Mouse (Mus musculus): ENCODE results near the gene Cdk2ap1. TPM values are rescaled to one million over a fixed set of nuclear protein-coding genes. Genes with fewer than 3 reads are reported as not detected.

Cdk2ap1 gene
- polyA plus RNA-seq, 1 experiment = 321 TPM

DNA sequence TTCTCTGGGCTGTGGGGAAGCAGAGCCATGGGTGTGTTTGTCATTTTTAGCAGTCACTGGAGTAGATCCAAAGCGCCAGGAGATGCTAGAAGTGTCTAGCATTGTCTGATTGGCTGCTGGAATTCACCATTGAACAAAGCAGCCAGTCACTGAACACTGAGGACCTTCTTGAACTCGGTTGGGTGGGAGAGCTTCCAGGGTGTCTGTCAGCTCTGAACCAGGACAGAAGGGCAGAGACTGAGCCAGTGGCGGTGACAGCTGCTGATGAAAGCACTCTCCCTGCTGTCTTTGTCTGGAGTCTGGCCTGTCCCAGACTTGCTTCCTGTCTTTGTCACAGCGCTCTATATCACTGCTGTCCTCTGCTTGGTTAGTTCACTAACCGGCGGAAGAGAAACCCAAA is 28.5 kb downstream of the Cdk2ap1 start:
- TF ChIP-seq MYOD1 (IDR thresholded peaks at IDR 0.05; ENCODE audit: control insufficient read depth, insufficient read length, low read depth) (no peak), USF1 (IDR thresholded peaks at IDR 0.05; ENCODE audit: low read depth) (no peak), CTCF (IDR thresholded peaks at IDR 0.05; ENCODE audit: control insufficient read depth, insufficient read depth, insufficient read length) (no peak), MAX (IDR thresholded peaks at IDR 0.05) (no peak), FOSL1 (IDR thresholded peaks at IDR 0.05; ENCODE audit: insufficient read depth, low read length, poor library complexity, severe bottlenecking) (no peak), MYOG (IDR thresholded peaks at IDR 0.05; ENCODE audit: control insufficient read depth, extremely low read depth, insufficient read length) (no peak), CEBPB (IDR thresholded peaks at IDR 0.05; ENCODE audit: low read depth) (no peak)
- H3K79me3 ChIP-seq (ENCODE audit: low read depth) = no peaks in the 10 kb centered on the region

DNA sequence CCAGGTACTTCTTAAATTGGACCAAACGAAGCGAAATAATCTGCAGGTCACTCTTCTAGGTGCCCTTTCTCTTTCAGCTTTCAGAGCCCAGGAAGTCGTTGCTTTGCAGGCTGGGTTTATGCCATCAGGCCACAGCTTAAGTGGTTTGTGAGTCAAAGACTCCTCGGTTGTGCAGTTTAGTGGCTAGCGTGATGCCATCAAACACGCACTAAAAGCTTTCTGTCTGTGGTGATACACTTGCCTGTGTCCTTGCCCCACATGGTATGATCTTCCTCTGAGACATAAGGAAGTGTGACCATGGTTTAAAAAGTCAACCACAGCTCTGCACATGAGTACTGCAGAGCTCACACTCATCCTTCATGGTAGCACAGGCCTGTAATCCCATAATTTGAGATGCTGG is 32.8 kb downstream of the Cdk2ap1 start:
- no peak overlapping the region for H3ac ChIP-seq (ENCODE audit: control insufficient read depth, insufficient read length, low read depth)
- no peak overlapping the region for H3K4me3 ChIP-seq (ENCODE audit: insufficient read depth, poor library complexity, severe bottlenecking)
- H3K27me3 ChIP-seq (ENCODE audit: control insufficient read depth, insufficient read depth, insufficient read length) = no peaks in the 10 kb centered on the region
- H3K36me3 ChIP-seq (ENCODE audit: control insufficient read depth, insufficient read depth) = no peaks in the 10 kb centered on the region
- TF ChIP-seq MYOD1 (IDR thresholded peaks at IDR 0.05; ENCODE audit: control insufficient read depth, insufficient read length, low read depth) = no peak
- no peak for TF ChIP-seq CTCF (IDR thresholded peaks at IDR 0.05; ENCODE audit: control insufficient read depth, insufficient read depth, insufficient read length)
- no peak for TF ChIP-seq USF1 (IDR thresholded peaks at IDR 0.05; ENCODE audit: low read depth)
- no peak for TF ChIP-seq MAX (IDR thresholded peaks at IDR 0.05)
- TF ChIP-seq MYOG (IDR thresholded peaks at IDR 0.05; ENCODE audit: control insufficient read depth, extremely low read depth, insufficient read length) = no peak
- no peak for TF ChIP-seq FOSL1 (IDR thresholded peaks at IDR 0.05; ENCODE audit: insufficient read depth, low read length, poor library complexity, severe bottlenecking)
- no peak for TF ChIP-seq CEBPB (IDR thresholded peaks at IDR 0.05; ENCODE audit: low read depth)
- peaks cover 14% of the 10 kb centered on the region for H3K79me3 ChIP-seq (ENCODE audit: low read depth)
- peaks cover 33% of the 10 kb centered on the region for H3K79me2 ChIP-seq (ENCODE audit: control insufficient read depth, insufficient read depth)

More for the DNA sequence above, 28.5 kb downstream of the Cdk2ap1 start:
- Histone ChIP-seq H3K79me2 (ENCODE audit: control insufficient read depth, insufficient read depth) (peaks cover 1% of the 10 kb centered on the region), H3K4me3 (ENCODE audit: insufficient read depth, poor library complexity, severe bottlenecking) (no peak overlapping the region), H3K36me3 (ENCODE audit: control insufficient read depth, insufficient read depth) (no peaks in the 10 kb centered on the region), H3ac (ENCODE audit: control insufficient read depth, insufficient read length, low read depth) (no peak overlapping the region), H3K27me3 (ENCODE audit: control insufficient read depth, insufficient read depth, insufficient read length) (no peaks in the 10 kb centered on the region)

DNA sequence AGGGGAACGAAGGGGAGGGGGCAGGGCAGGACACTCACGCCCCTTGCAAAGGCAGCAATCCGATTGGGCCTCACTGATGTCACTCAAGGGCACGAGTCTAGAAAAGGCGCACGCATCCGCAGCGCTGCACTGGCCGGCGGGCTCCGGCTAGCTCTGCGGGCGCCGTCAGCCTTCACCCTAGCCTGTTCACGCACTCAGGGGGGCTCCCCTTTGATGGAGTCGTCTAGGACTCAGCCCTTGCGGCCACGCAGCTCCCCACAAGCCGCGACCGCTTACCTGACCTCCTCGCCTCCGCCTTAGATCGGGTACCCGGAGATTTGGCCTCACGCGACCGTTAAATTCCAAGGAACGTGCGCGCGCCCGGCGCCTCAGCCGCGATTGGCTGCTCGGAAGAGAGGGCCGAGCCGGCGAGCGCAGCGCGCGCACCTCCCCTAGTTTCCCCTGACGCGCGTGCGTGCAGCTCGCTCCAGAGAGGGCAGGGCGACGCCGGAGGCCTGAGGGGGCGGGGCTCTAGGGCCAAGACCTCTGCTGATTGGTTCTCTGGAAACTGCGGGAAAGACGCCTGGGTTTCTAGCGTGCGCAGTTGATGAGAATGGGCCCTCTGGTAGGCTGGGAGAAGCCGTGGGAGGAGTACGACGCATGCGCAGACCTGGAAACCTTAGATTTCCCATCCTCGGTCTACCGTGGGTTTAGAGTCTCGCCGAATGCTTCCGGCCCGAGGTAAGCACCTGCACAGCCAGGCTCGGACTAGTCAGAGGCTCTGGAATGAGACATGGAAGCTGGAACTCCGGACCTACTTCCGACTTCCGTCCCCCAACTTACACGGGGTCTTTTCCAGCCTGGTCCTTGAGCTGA is 35.1 kb downstream of the Cdk2ap1 start, which contains the start of the genes Mphosph9 and 2810006K23Rik:
Gene Mphosph9, minus strand, starts transcription at position 463 of the 855 bp plus-strand sequence.
Gene 2810006K23Rik, plus strand, starts transcription at position 580 of the 855 bp plus-strand sequence.
- TF ChIP-seq CTCF (IDR thresholded peaks at IDR 0.05; ENCODE audit: control insufficient read depth, insufficient read depth, insufficient read length) = no peak
- no peak for TF ChIP-seq MYOG (IDR thresholded peaks at IDR 0.05; ENCODE audit: control insufficient read depth, extremely low read depth, insufficient read length)
- no peak for TF ChIP-seq FOSL1 (IDR thresholded peaks at IDR 0.05; ENCODE audit: insufficient read depth, low read length, poor library complexity, severe bottlenecking)
- TF ChIP-seq MAX (IDR thresholded peaks at IDR 0.05) = no peak
- TF ChIP-seq CEBPB (IDR thresholded peaks at IDR 0.05; ENCODE audit: low read depth) = no peak
- no peak for TF ChIP-seq MYOD1 (IDR thresholded peaks at IDR 0.05; ENCODE audit: control insufficient read depth, insufficient read length, low read depth)
- TF ChIP-seq USF1 (IDR thresholded peaks at IDR 0.05; ENCODE audit: low read depth) = no peak
- peaks cover 12% of the 10 kb centered on the region for H3K36me3 ChIP-seq (ENCODE audit: control insufficient read depth, insufficient read depth)
- H3K4me3 ChIP-seq (ENCODE audit: insufficient read depth, poor library complexity, severe bottlenecking) = peak within 1 kb of the TSS; percentile 65
- peaks cover 41% of the 10 kb centered on the region for H3K79me2 ChIP-seq (ENCODE audit: control insufficient read depth, insufficient read depth)
- no peaks in the 10 kb centered on the region for H3K27me3 ChIP-seq (ENCODE audit: control insufficient read depth, insufficient read depth, insufficient read length)
- peak within 1 kb of the TSS; percentile 92 for H3ac ChIP-seq (ENCODE audit: control insufficient read depth, insufficient read length, low read depth)
- peaks cover 16% of the 10 kb centered on the region for H3K79me3 ChIP-seq (ENCODE audit: low read depth)

DNA sequence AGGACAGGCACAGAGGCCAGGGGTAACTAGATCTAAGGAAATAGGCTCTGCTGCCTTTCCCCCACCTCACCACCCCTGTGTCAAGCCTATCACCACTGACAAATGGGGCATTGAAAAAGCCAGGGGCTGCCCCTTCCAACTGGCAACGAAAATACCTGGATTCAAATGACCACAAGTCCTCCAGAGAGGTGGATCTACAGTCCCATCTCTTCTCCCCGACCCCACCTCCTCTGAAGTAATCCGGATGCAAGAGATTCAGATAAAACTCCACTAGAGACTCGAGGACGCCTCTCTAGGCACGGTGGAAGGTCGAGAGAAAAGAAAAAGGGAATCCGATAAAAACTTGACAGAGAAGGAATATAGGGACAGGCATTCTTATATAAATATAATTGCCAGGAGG is 36.1 kb downstream of the Cdk2ap1 start:
- TF ChIP-seq CTCF (IDR thresholded peaks at IDR 0.05; ENCODE audit: control insufficient read depth, insufficient read depth, insufficient read length) = no peak
- no peak for TF ChIP-seq CEBPB (IDR thresholded peaks at IDR 0.05; ENCODE audit: low read depth)
- TF ChIP-seq MAX (IDR thresholded peaks at IDR 0.05) = no peak
- TF ChIP-seq MYOG (IDR thresholded peaks at IDR 0.05; ENCODE audit: control insufficient read depth, extremely low read depth, insufficient read length) = no peak
- no peak for TF ChIP-seq FOSL1 (IDR thresholded peaks at IDR 0.05; ENCODE audit: insufficient read depth, low read length, poor library complexity, severe bottlenecking)
- TF ChIP-seq MYOD1 (IDR thresholded peaks at IDR 0.05; ENCODE audit: control insufficient read depth, insufficient read length, low read depth) = no peak
- TF ChIP-seq USF1 (IDR thresholded peaks at IDR 0.05; ENCODE audit: low read depth) = no peak
- Histone ChIP-seq H3K27me3 (ENCODE audit: control insufficient read depth, insufficient read depth, insufficient read length) (no peaks in the 10 kb centered on the region), H3K79me3 (ENCODE audit: low read depth) (peaks cover 16% of the 10 kb centered on the region), H3K79me2 (ENCODE audit: control insufficient read depth, insufficient read depth) (peaks cover 41% of the 10 kb centered on the region), H3K4me3 (ENCODE audit: insufficient read depth, poor library complexity, severe bottlenecking) (peak overlapping the region; percentile 65), H3K36me3 (ENCODE audit: control insufficient read depth, insufficient read depth) (peaks cover 13% of the 10 kb centered on the region), H3ac (ENCODE audit: control insufficient read depth, insufficient read length, low read depth) (peak overlapping the region; percentile 50)

DNA sequence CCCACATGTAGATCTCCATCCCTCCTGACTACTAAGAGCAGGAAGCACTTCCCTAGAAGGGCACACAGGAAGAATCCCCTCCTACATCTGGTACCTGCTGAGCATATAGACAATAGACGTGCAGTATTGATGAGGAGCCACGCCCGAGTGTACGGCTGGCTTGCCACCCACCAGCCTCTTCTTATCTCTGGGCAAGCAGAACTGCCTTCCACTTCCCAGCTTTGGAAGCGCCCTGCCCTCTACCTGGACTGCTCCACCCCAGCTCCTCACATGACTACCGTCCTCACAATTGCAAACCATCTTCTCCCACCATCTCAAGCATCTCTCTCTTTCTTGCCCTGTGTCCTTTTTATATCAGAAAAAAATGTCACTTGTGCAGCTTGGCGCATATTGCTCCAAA is 45.2 kb downstream of the Cdk2ap1 start:
- no peak for TF ChIP-seq CTCF (IDR thresholded peaks at IDR 0.05; ENCODE audit: control insufficient read depth, insufficient read depth, insufficient read length)
- TF ChIP-seq MYOG (IDR thresholded peaks at IDR 0.05; ENCODE audit: control insufficient read depth, extremely low read depth, insufficient read length) = no peak
- no peak for TF ChIP-seq MYOD1 (IDR thresholded peaks at IDR 0.05; ENCODE audit: control insufficient read depth, insufficient read length, low read depth)
- no peak for TF ChIP-seq FOSL1 (IDR thresholded peaks at IDR 0.05; ENCODE audit: insufficient read depth, low read length, poor library complexity, severe bottlenecking)
- no peak for TF ChIP-seq MAX (IDR thresholded peaks at IDR 0.05)
- Histone ChIP-seq H3K79me2 (ENCODE audit: control insufficient read depth, insufficient read depth) (no peaks in the 10 kb centered on the region), H3K79me3 (ENCODE audit: low read depth) (no peaks in the 10 kb centered on the region), H3K27me3 (ENCODE audit: control insufficient read depth, insufficient read depth, insufficient read length) (no peaks in the 10 kb centered on the region), H3K36me3 (ENCODE audit: control insufficient read depth, insufficient read depth) (peaks cover 44% of the 10 kb centered on the region), H3K4me3 (ENCODE audit: insufficient read depth, poor library complexity, severe bottlenecking) (no peak overlapping the region), H3ac (ENCODE audit: control insufficient read depth, insufficient read length, low read depth) (no peak overlapping the region)
